Mouse (Mus musculus): ENCODE measurements around the gene Chrm2. TPM values are rescaled to one million over a fixed set of nuclear protein-coding genes. Genes with fewer than 3 reads are reported as not detected.

Gene Chrm2
- 5.4 and 8.2 TPM in 2 replicates for polyA plus RNA-seq (2012; rRNA removed)

DNA sequence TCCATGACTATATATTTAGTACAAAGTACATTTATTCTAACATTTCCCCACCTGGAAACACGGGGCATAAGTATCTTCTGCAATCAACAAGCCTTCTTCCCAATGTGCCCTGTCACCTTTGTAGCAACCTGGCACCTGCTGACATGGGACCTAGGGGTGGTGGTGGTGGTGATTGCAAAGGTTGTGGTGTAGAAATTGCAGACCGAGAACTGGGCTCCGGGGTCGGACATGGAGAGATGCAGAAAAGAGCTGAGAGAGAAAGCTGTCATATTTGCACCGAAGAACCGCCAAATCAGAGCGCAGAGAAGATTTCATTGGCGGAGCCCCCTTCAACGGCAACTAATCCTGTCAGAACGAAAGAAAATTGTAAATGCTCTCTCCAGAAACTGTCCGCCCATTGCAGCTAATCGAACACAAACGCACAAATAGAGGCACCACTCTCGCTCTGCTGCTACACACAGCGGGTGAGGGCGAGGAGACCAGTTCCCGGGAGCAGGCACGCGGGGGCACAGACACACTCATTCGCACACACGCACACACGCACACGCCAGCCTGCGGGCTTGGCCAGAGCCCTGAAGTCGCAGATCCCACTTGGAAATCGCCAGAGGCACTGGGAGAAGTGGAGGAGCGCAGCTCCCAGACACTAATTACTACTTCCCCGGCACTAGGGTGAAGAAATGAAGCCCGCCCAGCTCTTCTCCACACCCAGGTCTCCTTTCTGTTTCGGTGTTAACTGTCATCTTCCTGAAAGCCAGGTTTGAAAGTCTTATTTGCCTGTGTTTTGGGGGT is at the start of gene Chrm2:
TSS of gene Chrm2 (plus strand) at position 473 of the 789 bp plus-strand sequence.
- no peak for DNase-seq (ENCODE audit: low spot score)

DNA sequence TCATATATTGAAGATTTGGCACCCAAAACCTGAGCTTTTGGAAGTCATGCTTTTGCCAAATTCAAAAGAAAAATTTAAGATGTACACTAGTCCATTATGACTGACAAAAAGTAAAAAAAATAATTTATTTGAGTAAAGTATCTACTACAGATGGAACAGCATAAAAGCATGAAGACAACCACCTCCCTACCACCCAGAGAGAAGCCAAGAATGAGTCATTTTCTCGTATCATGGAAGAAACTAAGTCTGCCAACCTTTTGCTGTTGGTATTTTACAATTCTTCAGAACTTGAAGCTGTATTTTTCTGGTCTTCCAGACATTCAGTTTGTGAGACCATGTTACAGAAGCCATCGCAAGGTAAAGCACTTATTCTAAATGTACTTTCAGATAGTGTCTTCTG is 13.9 kb upstream of the Chrm2 start:
- no peak for DNase-seq (ENCODE audit: low spot score)

DNA sequence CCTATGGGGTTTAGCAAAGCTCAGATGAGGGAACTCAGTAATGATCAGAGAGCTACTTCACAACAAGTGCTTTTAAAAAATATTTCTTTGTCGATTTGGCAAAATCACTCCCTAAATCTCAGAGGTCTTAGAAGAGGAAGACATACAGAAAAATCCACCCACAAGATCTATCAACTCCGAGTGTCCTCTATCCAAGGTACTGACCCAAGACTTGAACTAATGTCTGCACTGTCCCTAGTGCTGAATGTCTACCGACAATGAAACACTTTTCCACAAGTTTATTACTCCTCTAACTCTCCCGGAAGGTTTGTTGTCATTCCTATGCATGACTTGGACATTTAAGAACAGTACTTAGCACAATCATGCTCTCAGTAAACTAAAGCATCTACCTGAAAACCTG is 9.9 kb upstream of the Chrm2 start:
- DNase-seq (ENCODE audit: low spot score), result no peak

DNA sequence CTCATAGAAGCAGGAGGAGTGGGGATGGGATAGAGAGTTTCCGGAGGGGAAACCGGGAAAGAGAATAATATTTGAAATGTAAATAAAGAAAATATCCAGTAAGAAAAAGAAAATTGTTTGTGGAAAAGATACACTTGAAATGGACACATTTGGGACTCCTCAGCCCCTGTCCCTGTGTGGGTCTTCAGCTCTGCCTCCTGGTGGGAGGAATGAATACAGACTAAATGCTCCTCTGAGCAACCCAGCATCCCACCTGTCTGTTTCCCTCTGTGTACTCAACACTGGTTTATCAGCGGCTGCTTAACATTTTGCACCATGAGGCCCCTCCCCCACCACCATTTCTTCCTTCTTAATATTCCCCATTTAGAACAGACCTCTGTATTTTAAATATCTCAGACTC is 3.8 kb upstream of the Chrm2 start:
- no peak for DNase-seq (ENCODE audit: low spot score)

DNA sequence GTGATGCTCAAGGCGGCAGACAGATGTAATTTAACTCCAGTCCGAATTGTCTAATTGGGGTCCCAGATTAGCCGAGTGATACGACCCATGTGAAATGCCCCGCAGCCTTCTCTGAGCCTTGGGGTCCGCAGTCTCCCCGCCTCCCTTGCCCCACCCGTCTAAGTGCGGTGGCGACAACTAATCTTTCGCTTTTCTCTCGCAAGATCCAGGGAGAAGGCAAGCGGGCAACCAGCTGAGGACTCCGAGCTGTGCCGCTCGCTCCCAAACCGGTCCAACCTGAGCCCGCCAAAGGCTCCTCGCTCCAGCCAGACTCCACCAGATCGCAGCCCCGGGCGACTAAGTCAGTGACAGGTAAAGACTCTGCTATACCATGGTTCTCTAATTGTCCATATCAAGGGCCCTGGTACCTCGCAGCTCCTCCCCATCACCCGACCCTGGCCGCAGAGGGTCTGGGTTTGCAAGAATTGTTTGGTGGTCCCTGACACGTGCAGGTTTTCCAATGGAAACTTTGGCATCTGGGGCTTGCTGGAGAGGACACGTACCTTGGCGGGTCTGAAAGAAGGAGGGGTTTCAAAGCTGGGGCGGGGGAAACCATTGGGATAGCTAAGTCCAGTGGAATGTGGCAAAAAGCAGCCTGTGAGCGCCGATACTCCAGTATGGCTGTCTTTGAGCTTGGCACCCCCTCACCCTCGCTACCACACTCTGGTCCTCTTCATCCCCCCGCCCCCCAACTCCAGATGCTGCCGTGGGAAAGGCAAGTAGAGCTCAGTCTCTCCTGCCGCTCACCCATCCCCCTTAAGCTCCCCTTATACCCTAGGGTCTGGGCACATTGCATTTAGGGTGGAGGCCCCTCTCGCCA is 746 bp downstream of the Chrm2 start:
- DNase-seq (ENCODE audit: low spot score), result peak; percentile 23

DNA sequence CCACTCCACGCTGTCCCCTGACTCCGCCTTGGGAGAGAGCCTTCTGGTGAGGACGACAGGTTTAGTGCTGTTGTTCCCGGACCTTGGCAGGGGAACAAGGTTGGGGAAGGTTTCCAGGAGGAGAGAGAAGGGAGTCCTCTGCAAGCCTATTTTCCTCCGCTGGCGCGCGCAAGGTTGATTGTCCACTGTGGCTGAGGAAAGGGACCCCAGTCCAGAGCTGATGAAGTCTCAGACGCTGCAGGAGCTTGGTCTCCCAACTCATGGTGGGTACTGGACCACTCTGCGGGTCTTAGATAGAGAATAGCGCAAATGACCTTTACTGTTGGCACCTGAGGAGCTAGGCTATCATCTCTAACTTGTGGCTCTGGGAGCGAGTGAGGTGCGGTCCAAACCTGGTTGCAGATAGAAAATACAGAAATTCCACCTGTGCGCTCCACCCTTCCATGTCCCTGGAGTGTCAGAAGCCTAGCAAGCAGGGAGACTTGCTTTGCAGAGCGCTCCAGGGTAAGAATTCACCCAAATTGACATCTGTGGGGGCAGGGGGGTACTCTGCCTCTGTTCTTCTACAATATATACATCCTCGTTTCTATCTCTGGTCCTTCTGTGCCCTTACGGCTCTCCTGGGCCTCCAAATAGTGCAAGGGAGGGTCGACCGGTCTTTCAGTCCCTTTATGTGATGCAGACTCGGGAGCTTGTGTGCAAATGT is 1.5 kb downstream of the Chrm2 start:
- no peak for DNase-seq (ENCODE audit: low spot score)

DNA sequence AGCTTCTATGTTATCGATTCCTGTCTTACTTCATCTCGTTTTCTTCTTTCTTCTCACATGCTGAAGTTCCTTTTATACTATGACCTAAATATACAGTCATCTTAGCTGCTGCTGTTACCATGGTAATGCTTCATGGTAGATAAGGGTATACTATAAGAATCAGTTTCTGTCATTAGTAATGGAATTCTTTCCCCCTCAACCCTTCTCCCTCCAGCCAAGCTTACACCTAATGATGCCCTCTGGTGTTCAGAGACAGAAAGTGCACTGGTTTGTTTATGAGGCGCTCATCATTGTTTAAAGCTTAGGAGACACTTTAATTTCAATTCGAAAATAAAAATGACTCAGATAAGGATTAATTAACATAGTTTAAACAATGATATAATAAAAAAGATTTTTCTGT is 5.8 kb downstream of the Chrm2 start:
- no peak for DNase-seq (ENCODE audit: low spot score)

DNA sequence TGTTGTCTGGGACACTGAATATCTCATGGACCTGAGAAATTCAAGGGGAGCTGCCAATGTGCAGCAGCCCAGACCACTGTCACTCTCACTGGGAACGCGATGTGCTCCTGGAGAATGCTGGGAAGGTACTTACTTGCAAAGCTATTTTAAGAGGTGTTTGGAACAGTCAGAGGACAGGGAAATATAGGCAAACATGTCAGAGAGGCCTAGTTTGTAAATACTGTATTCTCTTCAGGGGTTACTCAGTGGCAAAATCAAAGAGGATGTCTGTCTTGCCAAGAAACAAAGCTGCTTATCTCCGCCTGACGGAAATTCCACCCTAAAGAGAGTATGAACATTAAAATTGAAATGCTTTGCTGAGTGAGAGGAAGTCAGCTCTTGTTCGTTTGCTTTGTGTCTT is 17.3 kb downstream of the Chrm2 start:
- no peak for DNase-seq (ENCODE audit: low spot score)

DNA sequence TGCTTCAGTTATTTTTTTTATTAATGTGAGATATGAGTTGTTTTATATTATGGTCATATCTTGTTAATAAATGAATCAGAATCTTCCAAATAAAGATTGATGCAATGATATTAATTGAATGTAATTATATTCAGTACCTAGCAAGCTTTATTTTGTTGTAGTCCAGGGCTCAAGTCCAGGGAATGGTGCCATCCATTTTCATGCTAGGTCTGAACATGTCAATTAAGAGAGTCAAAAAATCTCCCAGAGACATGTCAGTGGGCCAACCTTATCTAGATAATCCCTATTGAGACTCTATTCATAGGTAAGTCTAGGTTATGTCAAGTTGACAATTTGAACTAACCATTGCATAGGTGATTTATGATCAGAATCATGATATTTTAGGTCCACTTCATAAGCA is 21.1 kb downstream of the Chrm2 start:
- DNase-seq (ENCODE audit: low spot score), result no peak

DNA sequence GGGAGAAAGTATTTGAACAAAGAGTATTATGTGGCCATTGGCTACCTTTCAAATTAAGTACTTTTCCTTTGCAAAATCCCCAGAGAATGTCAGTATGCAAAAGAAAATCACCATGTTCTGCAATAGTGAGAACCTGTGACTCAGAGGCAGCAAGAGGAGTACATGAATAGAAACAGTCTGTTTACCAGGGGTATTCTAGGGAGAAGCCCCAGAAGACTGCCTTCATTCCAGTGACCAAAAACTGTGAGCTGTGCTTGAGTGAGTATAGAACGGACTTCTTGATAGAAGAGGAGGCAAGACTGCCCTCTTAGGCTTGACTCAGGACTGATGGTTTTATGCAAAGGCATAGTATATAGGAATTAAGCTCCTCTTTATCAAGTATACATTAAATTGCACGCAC is 22.2 kb downstream of the Chrm2 start:
- no peak for DNase-seq (ENCODE audit: low spot score)

DNA sequence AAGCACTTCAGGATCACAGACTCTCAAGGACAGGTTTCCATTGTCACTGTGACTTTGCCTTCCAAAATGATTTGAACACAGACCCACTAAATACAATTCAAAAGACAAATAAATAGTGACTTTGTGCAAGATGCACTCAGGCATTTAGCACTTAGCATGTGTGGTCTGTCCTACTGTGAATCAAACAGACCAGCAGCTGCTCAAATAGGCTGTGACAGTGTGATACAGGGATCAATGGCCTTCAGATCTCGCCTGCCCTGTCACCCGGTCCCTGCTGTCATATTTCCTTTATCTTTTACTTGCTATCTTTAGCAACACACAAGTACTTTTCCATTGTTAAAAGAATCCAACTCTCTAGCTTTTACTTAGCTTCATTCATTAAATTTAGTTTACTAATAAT is 31.8 kb downstream of the Chrm2 start:
- no peak for DNase-seq (ENCODE audit: low spot score)

DNA sequence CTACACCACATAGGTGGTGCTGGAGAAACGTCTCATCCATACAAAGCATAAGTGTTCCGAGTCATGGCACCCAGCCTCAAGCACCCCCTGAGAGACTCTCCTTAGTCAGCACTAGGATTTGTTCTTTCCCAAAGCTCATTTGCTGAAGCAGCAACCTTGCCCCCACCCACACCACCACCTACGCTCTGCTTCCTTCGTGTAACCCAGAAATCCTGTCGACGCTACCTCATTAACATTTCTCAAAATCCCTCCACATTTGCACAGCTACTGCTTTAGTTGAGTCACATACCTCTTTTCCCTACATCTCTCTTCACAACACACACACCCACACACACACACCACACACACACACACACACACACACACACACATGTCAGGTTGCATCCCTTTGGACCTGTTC is 50.1 kb downstream of the Chrm2 start:
- no peak for DNase-seq (ENCODE audit: low spot score)

DNA sequence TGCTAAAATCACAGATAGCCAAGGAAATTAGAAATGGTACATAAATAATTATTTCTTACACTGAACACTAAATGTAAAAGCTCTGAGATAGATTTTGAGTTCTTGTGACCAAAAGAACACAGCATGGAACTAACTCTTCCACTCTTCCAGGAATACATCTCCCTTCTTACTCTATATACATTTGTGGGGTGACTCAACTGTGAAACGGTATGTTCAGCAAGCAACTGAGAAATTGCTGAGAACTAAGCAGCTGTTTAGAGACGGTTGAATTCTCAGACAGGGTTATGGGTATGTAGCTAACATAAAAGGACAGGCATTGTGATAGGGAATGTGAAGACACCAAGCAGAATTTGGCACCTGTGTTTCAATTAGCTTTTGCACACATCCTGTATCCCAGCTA is 51.3 kb downstream of the Chrm2 start:
- DNase-seq (ENCODE audit: low spot score), result no peak

DNA sequence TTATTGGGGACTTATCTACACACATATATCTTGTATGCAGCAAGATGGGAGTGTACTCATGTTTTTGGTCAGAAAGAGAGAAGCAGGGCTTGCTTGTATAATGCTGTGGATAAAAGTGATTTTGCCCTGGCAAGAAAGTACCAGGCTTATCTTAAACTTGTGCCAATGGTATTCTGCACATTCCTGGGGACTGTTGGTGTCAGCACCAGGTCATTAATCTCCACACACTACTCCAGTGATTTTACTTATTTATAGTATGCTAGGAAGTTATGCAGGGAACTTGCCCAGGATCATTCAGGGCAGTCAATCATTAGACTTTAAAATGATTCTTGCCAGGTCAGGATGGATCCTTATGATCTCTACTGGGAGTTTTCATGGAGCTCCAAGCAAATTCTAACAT is 63.6 kb downstream of the Chrm2 start:
- no peak for DNase-seq (ENCODE audit: low spot score)

DNA sequence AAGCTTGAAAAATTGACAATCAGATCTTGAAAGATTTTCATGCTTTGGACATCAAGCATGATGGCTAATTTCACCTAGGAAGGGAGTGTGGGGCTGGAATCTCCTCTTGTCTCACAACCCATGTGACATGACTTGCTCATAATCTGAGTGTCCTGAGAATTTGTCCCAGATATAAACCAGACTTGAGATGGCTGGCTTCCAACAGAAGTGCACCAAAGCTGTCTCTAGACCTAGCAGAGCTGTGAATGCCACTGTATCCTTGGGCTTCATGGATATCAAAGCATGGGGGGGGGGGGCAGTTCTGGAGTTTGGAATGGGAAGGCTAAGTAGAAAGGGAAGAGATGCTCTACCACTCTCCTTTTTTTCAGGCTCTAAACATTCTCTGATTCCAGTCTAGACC is 67.2 kb downstream of the Chrm2 start:
- DNase-seq (ENCODE audit: low spot score), result no peak

DNA sequence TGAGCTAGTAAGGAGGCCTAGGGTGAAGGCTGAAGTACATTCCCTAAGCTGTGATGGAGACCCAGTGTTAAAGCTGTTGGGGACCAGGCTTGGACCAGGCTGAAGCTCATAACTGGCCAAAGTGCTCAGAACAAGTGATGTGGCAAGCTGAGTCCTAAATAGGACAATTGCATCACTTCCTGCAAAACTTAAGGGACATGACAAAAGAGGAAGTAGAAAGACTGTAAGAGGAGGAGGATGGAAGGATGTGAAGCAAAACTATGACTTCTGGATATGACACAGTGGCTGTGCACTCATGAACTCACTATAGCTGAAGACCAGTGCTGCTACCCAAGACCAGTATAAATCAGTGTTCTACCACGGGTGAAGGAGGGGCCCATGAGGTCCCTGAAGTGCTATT is 69.1 kb downstream of the Chrm2 start:
- no peak for DNase-seq (ENCODE audit: low spot score)

DNA sequence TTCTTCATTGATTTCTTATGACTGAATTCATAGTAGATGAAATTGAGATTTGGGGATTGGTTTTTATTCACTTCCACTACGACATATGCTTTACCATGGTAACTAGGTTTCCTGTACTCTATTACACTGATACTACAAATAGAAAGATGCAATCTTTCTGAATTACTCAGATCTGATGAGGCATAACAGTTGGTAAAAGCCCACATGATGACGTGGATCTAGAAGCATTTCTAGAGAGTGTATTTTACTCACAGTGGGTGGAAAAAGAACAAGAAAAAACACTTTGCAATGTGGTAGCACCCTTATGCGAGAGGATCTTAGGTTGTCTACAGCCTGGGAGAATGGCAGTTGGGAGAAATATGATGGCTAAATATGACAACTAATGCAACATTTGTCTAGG is 76.1 kb downstream of the Chrm2 start:
- no peak for DNase-seq (ENCODE audit: low spot score)

DNA sequence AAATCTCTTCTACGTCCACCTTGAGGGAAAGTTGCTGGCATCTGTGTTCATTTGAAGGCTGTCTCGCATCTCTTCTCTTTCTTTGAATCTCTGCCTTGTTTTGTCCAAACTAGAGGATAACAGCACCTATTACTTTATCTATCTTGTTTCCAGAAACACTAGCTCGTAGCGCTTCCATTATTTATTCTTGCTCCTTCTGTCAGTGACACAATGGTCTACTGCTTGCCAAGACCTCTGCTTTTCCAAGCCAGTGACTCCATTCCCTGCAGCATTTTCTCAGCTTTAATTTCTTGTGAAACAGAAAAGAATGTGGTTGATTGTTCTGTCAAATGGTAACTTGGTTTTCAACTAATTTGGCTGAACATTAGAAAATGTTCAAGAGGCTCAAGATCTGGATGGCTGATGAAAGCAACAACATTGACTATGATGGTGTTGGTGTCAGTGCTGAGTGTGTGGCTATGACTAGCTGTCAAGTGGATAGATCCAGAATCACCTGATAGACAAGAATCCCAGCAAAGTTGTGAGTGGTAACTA is 96.3 kb downstream of the Chrm2 start:
- no peak for DNase-seq (ENCODE audit: low spot score)

DNA sequence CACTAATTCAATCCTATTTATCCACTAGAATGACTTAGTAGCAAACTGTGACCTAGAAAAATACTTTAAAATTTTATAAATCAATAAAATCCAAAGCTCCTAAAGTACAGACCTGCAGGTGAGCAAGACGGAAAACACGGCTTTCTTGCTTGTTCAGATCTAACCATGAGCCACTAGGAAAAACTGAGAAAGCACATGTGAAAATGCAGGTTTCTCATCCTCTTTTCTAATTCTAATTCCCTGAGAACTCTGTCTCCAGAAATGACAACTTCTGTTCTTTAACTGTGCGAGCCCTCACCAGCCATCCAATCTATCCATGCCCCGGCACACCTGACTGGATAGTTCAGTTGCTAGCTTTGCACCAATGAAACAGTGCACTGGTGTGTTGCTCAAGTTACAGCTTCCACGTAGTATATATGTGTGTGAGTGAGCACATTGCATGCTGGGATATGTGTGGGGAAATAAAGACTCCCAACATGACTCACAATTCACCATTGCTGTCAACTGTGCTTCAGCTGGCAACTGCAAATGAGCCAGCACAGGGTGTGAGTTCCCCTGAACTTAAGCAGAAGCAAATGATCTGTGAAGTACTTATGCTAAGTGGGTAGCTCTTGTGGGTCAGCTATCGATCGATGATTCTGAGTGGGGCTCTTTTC is 119.3 kb downstream of the Chrm2 start:
- DNase-seq (ENCODE audit: low spot score), result no peak

DNA sequence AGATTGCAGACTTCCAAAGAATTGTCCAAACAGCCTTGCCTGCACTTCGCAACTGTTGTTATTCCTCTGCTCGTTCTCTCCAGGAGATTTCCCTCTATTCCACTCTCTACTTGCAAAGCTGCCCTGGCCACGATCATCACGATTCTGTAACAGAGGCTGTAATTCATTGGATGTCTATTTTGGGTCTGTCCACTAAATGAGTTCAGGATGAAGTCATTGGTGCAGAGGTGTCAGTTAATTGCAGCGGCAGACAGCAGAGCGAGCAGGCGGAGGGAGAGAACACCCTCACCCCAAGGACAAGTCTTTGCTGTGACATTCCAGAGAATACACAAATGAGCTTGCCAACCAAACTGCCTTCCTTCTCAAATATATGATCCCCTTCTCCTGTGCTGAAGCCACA is 120.1 kb downstream of the Chrm2 start:
- no peak for DNase-seq (ENCODE audit: low spot score)

DNA sequence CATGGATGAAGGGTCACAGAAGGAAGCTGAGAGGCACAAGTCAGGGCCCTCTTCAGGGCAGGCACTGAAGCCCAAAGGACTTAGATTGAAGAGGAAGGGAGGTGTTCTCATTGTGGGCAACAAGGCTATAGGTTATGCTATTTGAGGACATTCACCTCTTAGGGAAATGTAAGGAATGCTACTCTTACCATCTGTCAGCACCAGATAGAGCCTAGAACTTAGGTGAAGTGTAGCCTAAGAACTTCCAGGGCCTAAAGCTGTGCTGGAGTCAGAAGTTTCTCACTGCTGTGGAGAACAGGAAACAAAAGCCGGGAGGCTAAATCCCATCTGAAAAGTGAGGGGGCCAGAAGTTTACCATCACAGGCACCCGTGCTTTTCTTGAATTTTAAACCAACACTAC is 120.6 kb downstream of the Chrm2 start:
- no peak for DNase-seq (ENCODE audit: low spot score)

DNA sequence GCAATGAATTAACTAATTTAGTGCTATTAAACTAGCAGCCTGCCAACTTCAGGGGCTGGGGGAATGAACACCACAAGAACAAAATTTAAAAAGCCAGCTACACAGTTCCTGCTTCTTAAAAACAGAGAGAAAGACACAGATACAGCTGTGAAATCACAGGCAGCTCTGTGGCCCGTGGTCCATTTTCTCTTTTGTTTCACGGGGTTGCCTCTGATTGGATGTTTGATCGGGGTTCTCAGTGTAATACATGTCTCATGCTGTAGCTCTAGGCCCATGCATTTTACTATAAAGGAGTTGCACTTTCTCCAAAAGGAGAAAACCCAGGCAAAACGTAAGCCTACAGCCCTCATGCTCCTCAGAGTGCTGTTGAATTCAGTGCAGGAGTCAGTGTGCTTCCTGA is 128.6 kb downstream of the Chrm2 start:
- no peak for DNase-seq (ENCODE audit: low spot score)

Measured in urinary bladder, adult 2 months (tissue).